Mouse (Mus musculus) megakaryocyte, embryonic 14.5 days (primary cell): ENCODE measurements around the gene Adamts16.

ENCODE experiments used
- FLI1 ChIP-seq: IDR thresholded peaks from 2 replicates; pipeline ENCODE4 v1.6.1; 2012; ENCODE audit warnings: low read length, inconsistent platforms, mixed read lengths
- GATA1 ChIP-seq: IDR thresholded peaks from 3 replicates; pipeline ENCODE4 v1.6.1; 2012; ENCODE audit warnings: mixed read lengths, low read length, inconsistent platforms, borderline replicate concordance

GRCm38 (mm10) chr13:70681411-70682183 is 160.0 kb downstream of the Adamts16 start:
- no peak for TF ChIP-seq GATA1
- TF ChIP-seq FLI1: no peak
